Mouse (Mus musculus): ENCODE measurements around the gene Ndufaf3. TPM values are rescaled to one million over a fixed set of nuclear protein-coding genes. Genes with fewer than 3 reads are reported as not detected.

Ndufaf3 gene
- polyA plus RNA-seq, 1 experiment from 2014 or later = 65.6 TPM

GRCm38 (mm10) chr9:108587571-108588180 is 20.4 kb upstream of the Ndufaf3 start:
- Histone ChIP-seq H3K4me3 (replicated peaks) (0 out of 2 replicates have a peak overlapping the region, but pooled peaks have one; percentile 6), H3K36me3 (no peaks in the 10 kb centered on the region; the same call in 1 of the 2 replicates)
- 6% methylated on average over 14 of the region's 14 CpGs for WGBS

DNA sequence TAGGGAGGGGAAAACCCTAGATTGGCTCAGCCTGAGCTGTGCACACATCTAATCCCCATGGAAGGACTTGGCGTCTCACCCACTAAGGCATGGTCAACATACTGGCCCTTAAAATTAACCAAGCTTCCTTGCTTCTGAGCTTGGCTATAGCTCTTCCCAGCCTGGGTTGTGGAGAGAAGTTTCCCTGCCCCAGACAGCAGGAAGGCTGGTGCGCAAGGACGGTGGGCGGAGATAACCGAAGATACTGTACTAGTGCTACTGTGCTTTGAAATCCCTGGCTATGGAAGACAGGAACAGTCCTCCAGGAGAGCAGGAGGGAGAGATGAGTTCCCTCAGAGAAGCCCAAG is 12.1 kb upstream of the Ndufaf3 start:
- peak overlapping the region; percentile 94 for H3K27ac ChIP-seq (replicated peaks)
- H3K36me3 ChIP-seq = peaks cover 19% of the 10 kb centered on the region
- peak overlapping the region; percentile 75 for H3K4me3 ChIP-seq (replicated peaks)
- ATAC-seq (ENCODE audit: insufficient number of reproducible peaks, low FRiP score, low TSS enrichment, low read depth) = no peak
- H3K27me3 ChIP-seq = no peaks in the 10 kb centered on the region
- WGBS = 68% methylated on average over 5 of the region's 5 CpGs
- H3K9me3 ChIP-seq (replicated peaks) = no peaks in the 10 kb centered on the region
- H3K9ac ChIP-seq = peak overlapping the region; percentile 41
- H3K4me1 ChIP-seq = peaks cover 37% of the 10 kb centered on the region
- H3K4me2 ChIP-seq (replicated peaks) = peak overlapping the region; percentile 80

More at GRCm38 (mm10) chr9:108587571-108588180, 20.4 kb upstream of the Ndufaf3 start:
- Histone ChIP-seq H3K4me1 (peaks cover 13% of the 10 kb centered on the region), H3K27ac (replicated peaks) (0 out of 2 replicates have a peak overlapping the region, but pooled peaks have one; percentile 11), H3K27me3 (no peaks in the 10 kb centered on the region), H3K4me2 (replicated peaks) (peak overlapping the region; percentile 30), H3K9ac (0 out of 2 replicates have a peak overlapping the region, but pooled peaks have one; percentile 19), H3K9me3 (replicated peaks) (no peaks in the 10 kb centered on the region)
- peak; percentile 83 for ATAC-seq (ENCODE audit: insufficient number of reproducible peaks, low FRiP score, low TSS enrichment, low read depth)

GRCm38 (mm10) chr9:108578545-108579343 is 11.5 kb upstream of the Ndufaf3 start, which contains the start of gene Wdr6:
Gene Wdr6 (minus strand): TSS chr9:108578739.
- no peaks in the 10 kb centered on the region for H3K27me3 ChIP-seq
- ATAC-seq (ENCODE audit: insufficient number of reproducible peaks, low FRiP score, low TSS enrichment, low read depth) = peak; percentile 97
- no peaks in the 10 kb centered on the region for H3K9me3 ChIP-seq (replicated peaks)
- H3K4me3 ChIP-seq (replicated peaks) = peak within 1 kb of the TSS; percentile 75
- peak within 1 kb of the TSS; percentile 72 for H3K9ac ChIP-seq
- H3K27ac ChIP-seq (replicated peaks) = peak within 1 kb of the TSS; percentile 94
- WGBS = 6% methylated on average over 51 of the region's 51 CpGs
- H3K4me1 ChIP-seq = peaks cover 43% of the 10 kb centered on the region
- H3K4me2 ChIP-seq (replicated peaks) = peak within 1 kb of the TSS; percentile 80
- H3K36me3 ChIP-seq = peaks cover 25% of the 10 kb centered on the region

DNA sequence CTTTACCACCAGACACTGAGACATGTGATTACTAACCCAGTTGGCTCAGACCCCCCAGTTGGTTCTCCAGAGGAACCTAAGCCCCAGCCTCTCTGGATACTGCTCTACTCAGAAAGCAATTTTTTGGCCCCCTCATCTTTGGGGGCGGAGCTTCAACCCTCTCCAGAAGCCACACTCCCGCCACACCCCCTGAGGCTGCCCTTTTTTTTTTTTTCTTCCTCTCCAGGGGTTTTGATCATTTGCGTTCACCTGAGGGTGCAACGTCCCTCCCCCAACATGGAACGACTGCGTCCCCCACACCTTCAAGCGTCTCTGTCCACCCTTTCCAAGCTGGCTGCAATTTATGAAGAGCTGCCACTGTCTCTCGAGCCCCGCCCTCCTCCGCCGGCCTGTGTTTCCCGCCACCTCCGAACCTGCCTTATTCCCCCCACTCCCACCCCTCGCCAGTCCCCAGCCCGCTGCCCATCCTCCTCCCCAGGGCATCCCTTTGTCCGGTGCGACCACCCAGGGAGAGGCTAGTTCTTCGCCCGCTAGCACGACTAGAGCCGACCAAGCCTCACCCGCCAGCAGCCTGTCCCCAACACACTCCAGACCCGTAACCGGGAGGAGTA is 10.8 kb upstream of the Ndufaf3 start:
- peak overlapping the region; percentile 94 for H3K27ac ChIP-seq (replicated peaks)
- peaks cover 32% of the 10 kb centered on the region for H3K36me3 ChIP-seq
- H3K9me3 ChIP-seq (replicated peaks) = no peaks in the 10 kb centered on the region
- ATAC-seq (ENCODE audit: insufficient number of reproducible peaks, low FRiP score, low TSS enrichment, low read depth) = peak; percentile 9; the same call in 1 of the 2 replicates
- WGBS = 1% methylated on average over 24 of the region's 24 CpGs
- H3K4me1 ChIP-seq = peaks cover 44% of the 10 kb centered on the region
- H3K9ac ChIP-seq = peak overlapping the region; percentile 72
- H3K27me3 ChIP-seq = no peaks in the 10 kb centered on the region
- peak overlapping the region; percentile 80 for H3K4me2 ChIP-seq (replicated peaks)
- peak overlapping the region; percentile 75 for H3K4me3 ChIP-seq (replicated peaks)

- no peaks in the 10 kb centered on the region for H3K9me3 ChIP-seq (replicated peaks)
- peaks cover 44% of the 10 kb centered on the region for H3K4me1 ChIP-seq
- peaks cover 42% of the 10 kb centered on the region for H3K36me3 ChIP-seq
- H3K27me3 ChIP-seq = no peaks in the 10 kb centered on the region
- H3K9ac ChIP-seq = no peak overlapping the region
- ATAC-seq (ENCODE audit: insufficient number of reproducible peaks, low FRiP score, low TSS enrichment, low read depth) = no peak
- WGBS = 37% methylated on average over 6 of the region's 6 CpGs
- H3K4me2 ChIP-seq (replicated peaks) = peak overlapping the region; percentile 80
- H3K27ac ChIP-seq (replicated peaks) = 0 out of 2 replicates have a peak overlapping the region, but pooled peaks have one; percentile 94
- peak overlapping the region; percentile 75 for H3K4me3 ChIP-seq (replicated peaks)
Measured at GRCm38 (mm10) chr9:108577025-108577424, 9.8 kb upstream of the Ndufaf3 start.

- Histone ChIP-seq H3K36me3 (peaks cover 53% of the 10 kb centered on the region), H3K9me3 (replicated peaks) (no peaks in the 10 kb centered on the region), H3K4me3 (replicated peaks) (no peak overlapping the region), H3K9ac (no peak overlapping the region), H3K27ac (replicated peaks) (no peak overlapping the region), H3K27me3 (no peaks in the 10 kb centered on the region), H3K4me1 (peaks cover 47% of the 10 kb centered on the region), H3K4me2 (replicated peaks) (no peak overlapping the region)
- ATAC-seq (ENCODE audit: insufficient number of reproducible peaks, low FRiP score, low TSS enrichment, low read depth) = no peak
- WGBS = 87% methylated on average over 37 of the region's 37 CpGs
Measured at GRCm38 (mm10) chr9:108575321-108576297, 8.4 kb upstream of the Ndufaf3 start.

- Histone ChIP-seq H3K36me3 (peaks cover 53% of the 10 kb centered on the region), H3K4me2 (replicated peaks) (no peak overlapping the region)
Measured at GRCm38 (mm10) chr9:108574921-108575320, 7.7 kb upstream of the Ndufaf3 start.

GRCm38 (mm10) chr9:108573774-108574690 is 6.8 kb upstream of the Ndufaf3 start:
- ATAC-seq (ENCODE audit: insufficient number of reproducible peaks, low FRiP score, low TSS enrichment, low read depth) = no peak
- Histone ChIP-seq H3K27ac (replicated peaks) (no peak overlapping the region), H3K27me3 (no peaks in the 10 kb centered on the region), H3K36me3 (peaks cover 53% of the 10 kb centered on the region), H3K4me3 (replicated peaks) (no peak overlapping the region), H3K4me2 (replicated peaks) (no peak overlapping the region), H3K9me3 (replicated peaks) (no peaks in the 10 kb centered on the region), H3K9ac (no peak overlapping the region), H3K4me1 (peaks cover 52% of the 10 kb centered on the region)
- WGBS = 53% methylated on average over 26 of the region's 26 CpGs

More at GRCm38 (mm10) chr9:108574921-108575320, 7.7 kb upstream of the Ndufaf3 start:
- H3K4me3 ChIP-seq (replicated peaks) = no peak overlapping the region
- no peak for ATAC-seq (ENCODE audit: insufficient number of reproducible peaks, low FRiP score, low TSS enrichment, low read depth)
- H3K4me1 ChIP-seq = peaks cover 53% of the 10 kb centered on the region
- WGBS = 81% methylated on average over 12 of the region's 12 CpGs
- no peaks in the 10 kb centered on the region for H3K9me3 ChIP-seq (replicated peaks)
- H3K27ac ChIP-seq (replicated peaks) = no peak overlapping the region
- H3K27me3 ChIP-seq = no peaks in the 10 kb centered on the region
- no peak overlapping the region for H3K9ac ChIP-seq

GRCm38 (mm10) chr9:108572321-108572720 is 5.1 kb upstream of the Ndufaf3 start:
- H3K4me2 ChIP-seq (replicated peaks) = no peak overlapping the region
- H3K9ac ChIP-seq = no peak overlapping the region
- H3K36me3 ChIP-seq = peaks cover 53% of the 10 kb centered on the region
- no peaks in the 10 kb centered on the region for H3K27me3 ChIP-seq
- no peaks in the 10 kb centered on the region for H3K9me3 ChIP-seq (replicated peaks)
- no peak overlapping the region for H3K27ac ChIP-seq (replicated peaks)
- WGBS = 81% methylated on average over 10 of the region's 10 CpGs
- no peak for ATAC-seq (ENCODE audit: insufficient number of reproducible peaks, low FRiP score, low TSS enrichment, low read depth)
- no peak overlapping the region for H3K4me3 ChIP-seq (replicated peaks)
- peaks cover 57% of the 10 kb centered on the region for H3K4me1 ChIP-seq
